Mouse (Mus musculus): ENCODE measurements around the gene Atp2a3. TPM values are rescaled to one million over a fixed set of nuclear protein-coding genes. Genes with fewer than 3 reads are reported as not detected.

Gene Atp2a3
- polyA plus RNA-seq, 1 experiment from 2014 or later: 0.70 TPM

- Histone ChIP-seq H3K4me3 (ENCODE audit: low read depth, low read length) (no peak overlapping the region), H3K4me2 (ENCODE audit: low read depth, low read length) (no peak overlapping the region), H3K4me1 (ENCODE audit: control insufficient read depth, insufficient read depth, low read length) (no peaks in the 10 kb centered on the region), H3K27ac (ENCODE audit: low read depth, low read length) (no peak overlapping the region), H3K9me3 (ENCODE audit: control insufficient read depth, low read length) (no peaks in the 10 kb centered on the region), H3K36me3 (ENCODE audit: control insufficient read depth, insufficient read depth, low read length) (no peaks in the 10 kb centered on the region), H3K9ac (replicated peaks; ENCODE audit: low read depth, low read length) (no peak overlapping the region), H3K27me3 (ENCODE audit: control insufficient read depth, insufficient read depth, low read length) (no peaks in the 10 kb centered on the region)
- WGBS: 70% methylated on average over 7 of the region's 7 CpGs
- ATAC-seq (ENCODE audit: low read depth): no peak
Observed at GRCm38 (mm10) chr11:72944996-72945793, 15.8 kb upstream of the Atp2a3 start.

- 61% methylated on average over 6 of the region's 6 CpGs for WGBS
- no peak for ATAC-seq (ENCODE audit: low read depth)
- no peak overlapping the region for H3K27ac ChIP-seq (ENCODE audit: low read depth, low read length)
Observed at GRCm38 (mm10) chr11:72945875-72946559, 15.0 kb upstream of the Atp2a3 start.

GRCm38 (mm10) chr11:72946560-72947119 lies 14.3 kb upstream of the Atp2a3 start:
- Histone ChIP-seq H3K9me3 (ENCODE audit: control insufficient read depth, low read length) (no peaks in the 10 kb centered on the region), H3K4me2 (ENCODE audit: low read depth, low read length) (no peak overlapping the region), H3K9ac (replicated peaks; ENCODE audit: low read depth, low read length) (no peak overlapping the region), H3K4me3 (ENCODE audit: low read depth, low read length) (no peak overlapping the region), H3K36me3 (ENCODE audit: control insufficient read depth, insufficient read depth, low read length) (no peaks in the 10 kb centered on the region), H3K27ac (ENCODE audit: low read depth, low read length) (no peak overlapping the region), H3K4me1 (ENCODE audit: control insufficient read depth, insufficient read depth, low read length) (no peaks in the 10 kb centered on the region), H3K27me3 (ENCODE audit: control insufficient read depth, insufficient read depth, low read length) (no peaks in the 10 kb centered on the region)
- no peak for ATAC-seq (ENCODE audit: low read depth)
- WGBS: 57% methylated on average over 6 of the region's 6 CpGs

More at GRCm38 (mm10) chr11:72945875-72946559, 15.0 kb upstream of the Atp2a3 start:
- H3K4me1 ChIP-seq (ENCODE audit: control insufficient read depth, insufficient read depth, low read length): no peaks in the 10 kb centered on the region
- H3K36me3 ChIP-seq (ENCODE audit: control insufficient read depth, insufficient read depth, low read length): no peaks in the 10 kb centered on the region
- no peak overlapping the region for H3K4me3 ChIP-seq (ENCODE audit: low read depth, low read length)
- no peak overlapping the region for H3K4me2 ChIP-seq (ENCODE audit: low read depth, low read length)
- H3K9me3 ChIP-seq (ENCODE audit: control insufficient read depth, low read length): no peaks in the 10 kb centered on the region
- H3K9ac ChIP-seq (replicated peaks; ENCODE audit: low read depth, low read length): no peak overlapping the region
- no peaks in the 10 kb centered on the region for H3K27me3 ChIP-seq (ENCODE audit: control insufficient read depth, insufficient read depth, low read length)

GRCm38 (mm10) chr11:72947840-72948239 lies 13.1 kb upstream of the Atp2a3 start:
- 41% methylated on average over 11 of the region's 11 CpGs for WGBS
- H3K9ac ChIP-seq (replicated peaks; ENCODE audit: low read depth, low read length): no peak overlapping the region
- H3K27ac ChIP-seq (ENCODE audit: low read depth, low read length): no peak overlapping the region
- no peak overlapping the region for H3K4me3 ChIP-seq (ENCODE audit: low read depth, low read length)
- no peaks in the 10 kb centered on the region for H3K27me3 ChIP-seq (ENCODE audit: control insufficient read depth, insufficient read depth, low read length)
- H3K9me3 ChIP-seq (ENCODE audit: control insufficient read depth, low read length): no peaks in the 10 kb centered on the region
- no peak overlapping the region for H3K4me2 ChIP-seq (ENCODE audit: low read depth, low read length)
- no peak for ATAC-seq (ENCODE audit: low read depth)
- H3K4me1 ChIP-seq (ENCODE audit: control insufficient read depth, insufficient read depth, low read length): no peaks in the 10 kb centered on the region
- no peaks in the 10 kb centered on the region for H3K36me3 ChIP-seq (ENCODE audit: control insufficient read depth, insufficient read depth, low read length)

GRCm38 (mm10) chr11:72948254-72948653 lies 12.7 kb upstream of the Atp2a3 start:
- WGBS: 73% methylated on average over 7 of the region's 7 CpGs
- Histone ChIP-seq H3K9ac (replicated peaks; ENCODE audit: low read depth, low read length) (no peak overlapping the region), H3K27ac (ENCODE audit: low read depth, low read length) (no peak overlapping the region), H3K9me3 (ENCODE audit: control insufficient read depth, low read length) (no peaks in the 10 kb centered on the region), H3K4me3 (ENCODE audit: low read depth, low read length) (no peak overlapping the region), H3K27me3 (ENCODE audit: control insufficient read depth, insufficient read depth, low read length) (no peaks in the 10 kb centered on the region), H3K4me2 (ENCODE audit: low read depth, low read length) (no peak overlapping the region), H3K36me3 (ENCODE audit: control insufficient read depth, insufficient read depth, low read length) (no peaks in the 10 kb centered on the region), H3K4me1 (ENCODE audit: control insufficient read depth, insufficient read depth, low read length) (no peaks in the 10 kb centered on the region)
- ATAC-seq (ENCODE audit: low read depth): no peak

- ATAC-seq (ENCODE audit: low read depth): no peak
- Histone ChIP-seq H3K27me3 (ENCODE audit: control insufficient read depth, insufficient read depth, low read length) (no peaks in the 10 kb centered on the region), H3K4me1 (ENCODE audit: control insufficient read depth, insufficient read depth, low read length) (no peaks in the 10 kb centered on the region), H3K4me2 (ENCODE audit: low read depth, low read length) (no peak overlapping the region), H3K9me3 (ENCODE audit: control insufficient read depth, low read length) (no peaks in the 10 kb centered on the region), H3K36me3 (ENCODE audit: control insufficient read depth, insufficient read depth, low read length) (no peaks in the 10 kb centered on the region), H3K4me3 (ENCODE audit: low read depth, low read length) (no peak overlapping the region), H3K27ac (ENCODE audit: low read depth, low read length) (no peak overlapping the region), H3K9ac (replicated peaks; ENCODE audit: low read depth, low read length) (no peak overlapping the region)
- WGBS: 69% methylated on average over 22 of the region's 22 CpGs
Observed at GRCm38 (mm10) chr11:72951137-72952000, 9.6 kb upstream of the Atp2a3 start.

GRCm38 (mm10) chr11:72952226-72952625 lies 8.7 kb upstream of the Atp2a3 start:
- Histone ChIP-seq H3K27ac (ENCODE audit: low read depth, low read length) (no peak overlapping the region), H3K27me3 (ENCODE audit: control insufficient read depth, insufficient read depth, low read length) (no peaks in the 10 kb centered on the region)
- 67% methylated on average over 3 of the region's 3 CpGs for WGBS

GRCm38 (mm10) chr11:72952697-72953096 lies 8.3 kb upstream of the Atp2a3 start:
- H3K4me2 ChIP-seq (ENCODE audit: low read depth, low read length): no peak overlapping the region
- H3K27me3 ChIP-seq (ENCODE audit: control insufficient read depth, insufficient read depth, low read length): no peaks in the 10 kb centered on the region
- no peaks in the 10 kb centered on the region for H3K9me3 ChIP-seq (ENCODE audit: control insufficient read depth, low read length)
- 90% methylated on average over 6 of the region's 6 CpGs for WGBS
- no peak overlapping the region for H3K4me3 ChIP-seq (ENCODE audit: low read depth, low read length)
- H3K36me3 ChIP-seq (ENCODE audit: control insufficient read depth, insufficient read depth, low read length): no peaks in the 10 kb centered on the region
- H3K4me1 ChIP-seq (ENCODE audit: control insufficient read depth, insufficient read depth, low read length): no peaks in the 10 kb centered on the region
- no peak overlapping the region for H3K27ac ChIP-seq (ENCODE audit: low read depth, low read length)
- ATAC-seq (ENCODE audit: low read depth): no peak
- no peak overlapping the region for H3K9ac ChIP-seq (replicated peaks; ENCODE audit: low read depth, low read length)

More at GRCm38 (mm10) chr11:72952226-72952625, 8.7 kb upstream of the Atp2a3 start:
- ATAC-seq (ENCODE audit: low read depth): no peak
- no peaks in the 10 kb centered on the region for H3K36me3 ChIP-seq (ENCODE audit: control insufficient read depth, insufficient read depth, low read length)
- H3K4me2 ChIP-seq (ENCODE audit: low read depth, low read length): no peak overlapping the region
- H3K4me3 ChIP-seq (ENCODE audit: low read depth, low read length): no peak overlapping the region
- no peaks in the 10 kb centered on the region for H3K4me1 ChIP-seq (ENCODE audit: control insufficient read depth, insufficient read depth, low read length)
- no peak overlapping the region for H3K9ac ChIP-seq (replicated peaks; ENCODE audit: low read depth, low read length)
- H3K9me3 ChIP-seq (ENCODE audit: control insufficient read depth, low read length): no peaks in the 10 kb centered on the region

Data from neural tube, embryonic 14.5 days (tissue).